Mouse (Mus musculus): ENCODE measurements around the gene Mocs3.

DNA sequence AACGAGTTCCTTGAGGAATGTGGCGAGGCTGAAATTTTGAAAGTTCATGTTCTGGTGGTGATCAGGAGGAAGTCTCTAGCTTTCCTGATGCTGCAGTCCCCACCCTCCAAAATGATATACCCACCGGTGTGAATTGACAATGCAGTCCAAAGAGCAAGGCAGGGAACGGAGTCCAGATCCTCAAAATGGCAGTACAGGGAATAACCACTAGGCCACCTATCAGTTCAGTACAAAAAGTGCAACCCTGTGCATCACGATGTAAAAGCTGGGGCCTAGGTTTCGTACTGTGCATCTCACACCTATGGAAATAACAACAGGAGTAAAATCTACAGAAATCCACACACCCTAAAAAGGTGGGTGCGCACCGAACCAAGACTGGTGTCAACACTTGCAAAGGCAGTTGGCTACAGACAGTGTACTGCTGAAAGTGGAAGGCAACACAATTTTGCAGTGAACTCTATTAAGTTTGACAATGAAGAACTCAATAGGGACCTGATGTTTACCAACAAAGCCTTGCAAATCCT is 25.9 kb upstream of the Mocs3 start:
- no peak for TF ChIP-seq FLI1 (IDR thresholded peaks at IDR 0.05; ENCODE audit: low read length)
- no peak for TF ChIP-seq GATA1 (IDR thresholded peaks at IDR 0.05; ENCODE audit: borderline replicate concordance, low read length)
